Mouse (Mus musculus) E14TG2a.4 (cell line): ENCODE results near the gene Dnaic1.

ENCODE experiments used
- H3K27me3 ChIP-seq: 2 replicates; pipeline ENCODE4 v1.6.1; 2014; ENCODE audit warnings: low read length, control low read depth; ENCODE audit not compliant: insufficient read depth
- H3K36me3 ChIP-seq: 2 replicates; pipeline ENCODE4 v1.6.1; 2014; ENCODE audit warnings: low read length, control low read depth; ENCODE audit not compliant: insufficient read depth
- H3K4me1 ChIP-seq: replicated peaks from 2 replicates; pipeline ENCODE4 v1.6.1; 2014; ENCODE audit warnings: low read depth, low read length, control low read depth
- H3K4me3 ChIP-seq: replicated peaks from 2 replicates; pipeline ENCODE4 v1.5.1; 2014; ENCODE audit warnings: mild to moderate bottlenecking, low read length
- H3K9me3 ChIP-seq: 2 replicates; pipeline ENCODE4 v1.6.1; 2014; ENCODE audit warnings: low read length, control low read depth
- CTCF ChIP-seq: conservative IDR thresholded peaks from 2 replicates; pipeline ENCODE4 v1.5.1; 2014; ENCODE audit warnings: low read length
- NANOG ChIP-seq: IDR thresholded peaks from 2 replicates; pipeline ENCODE4 v1.6.1; 2014; ENCODE audit warnings: borderline replicate concordance, low read length, mixed read lengths
- POU5F1 ChIP-seq: IDR thresholded peaks from 2 replicates; pipeline ENCODE4 v1.6.1; 2014; ENCODE audit warnings: low read length, borderline replicate concordance

Dnaic1 gene

GRCm38 (mm10) chr4:41532420-41532819, 37.2 kb upstream of the Dnaic1 start:
- TF ChIP-seq POU5F1 = no peak
- no peak for TF ChIP-seq CTCF
- TF ChIP-seq NANOG = no peak
- no peaks in the 10 kb centered on the region for H3K4me1 ChIP-seq
- H3K9me3 ChIP-seq = no peaks in the 10 kb centered on the region
- H3K4me3 ChIP-seq = no peak overlapping the region
- no peaks in the 10 kb centered on the region for H3K36me3 ChIP-seq
- peaks cover 23% of the 10 kb centered on the region for H3K27me3 ChIP-seq

GRCm38 (mm10) chr4:41534866-41535265, 34.7 kb upstream of the Dnaic1 start:
- Histone ChIP-seq H3K4me3 (no peak overlapping the region), H3K9me3 (no peaks in the 10 kb centered on the region), H3K27me3 (peaks cover 16% of the 10 kb centered on the region), H3K4me1 (no peaks in the 10 kb centered on the region), H3K36me3 (no peaks in the 10 kb centered on the region)
- TF ChIP-seq POU5F1 (no peak), NANOG (no peak)

- Histone ChIP-seq H3K4me1 (peaks cover 14% of the 10 kb centered on the region), H3K4me3 (peak overlapping the region; percentile 37; the same call in 1 of the 2 replicates), H3K27me3 (peaks cover 17% of the 10 kb centered on the region; the same call in 1 of the 2 replicates), H3K9me3 (no peaks in the 10 kb centered on the region), H3K36me3 (no peaks in the 10 kb centered on the region)
- TF ChIP-seq POU5F1 (no peak), NANOG (no peak), CTCF (no peak)
Observed at GRCm38 (mm10) chr4:41542136-41542535, 27.4 kb upstream of the Dnaic1 start.

GRCm38 (mm10) chr4:41545985-41546384, 23.6 kb upstream of the Dnaic1 start:
- Histone ChIP-seq H3K4me3 (no peak overlapping the region), H3K36me3 (no peaks in the 10 kb centered on the region), H3K27me3 (peaks cover 12% of the 10 kb centered on the region; the same call in 1 of the 2 replicates), H3K9me3 (no peaks in the 10 kb centered on the region), H3K4me1 (peaks cover 14% of the 10 kb centered on the region)
- TF ChIP-seq POU5F1 (no peak), NANOG (no peak), CTCF (no peak)

- peaks cover 12% of the 10 kb centered on the region; the same call in 1 of the 2 replicates for H3K27me3 ChIP-seq
- no peak overlapping the region for H3K4me3 ChIP-seq
- no peak for TF ChIP-seq CTCF
- TF ChIP-seq NANOG = no peak
- TF ChIP-seq POU5F1 = no peak
- no peaks in the 10 kb centered on the region for H3K9me3 ChIP-seq
- peaks cover 13% of the 10 kb centered on the region for H3K4me1 ChIP-seq
- no peaks in the 10 kb centered on the region for H3K36me3 ChIP-seq
Observed at GRCm38 (mm10) chr4:41547086-41547485, 22.5 kb upstream of the Dnaic1 start.

- Histone ChIP-seq H3K4me3 (no peak overlapping the region), H3K36me3 (no peaks in the 10 kb centered on the region)
- TF ChIP-seq POU5F1 (no peak), CTCF (peak; percentile 72), NANOG (no peak)
Observed at GRCm38 (mm10) chr4:41552529-41552928, 17.0 kb upstream of the Dnaic1 start.

GRCm38 (mm10) chr4:41553116-41553515, 16.5 kb upstream of the Dnaic1 start:
- peaks cover 16% of the 10 kb centered on the region for H3K4me1 ChIP-seq
- no peaks in the 10 kb centered on the region for H3K27me3 ChIP-seq
- TF ChIP-seq NANOG (no peak), POU5F1 (no peak), CTCF (no peak)
- no peaks in the 10 kb centered on the region for H3K36me3 ChIP-seq
- no peak overlapping the region for H3K4me3 ChIP-seq
- H3K9me3 ChIP-seq = no peaks in the 10 kb centered on the region

More at GRCm38 (mm10) chr4:41552529-41552928, 17.0 kb upstream of the Dnaic1 start:
- H3K4me1 ChIP-seq = peaks cover 16% of the 10 kb centered on the region
- H3K27me3 ChIP-seq = no peaks in the 10 kb centered on the region
- H3K9me3 ChIP-seq = no peaks in the 10 kb centered on the region

GRCm38 (mm10) chr4:41554994-41555663, 14.4 kb upstream of the Dnaic1 start:
- Histone ChIP-seq H3K36me3 (no peaks in the 10 kb centered on the region), H3K4me1 (peaks cover 16% of the 10 kb centered on the region), H3K27me3 (no peaks in the 10 kb centered on the region), H3K4me3 (no peak overlapping the region), H3K9me3 (no peaks in the 10 kb centered on the region)
- TF ChIP-seq NANOG (no peak), CTCF (no peak), POU5F1 (no peak)
